Mouse (Mus musculus) E14TG2a.4 (cell line): Measurements from ENCODE around the gene Prmt7.

Source experiments
- H3K27me3 ChIP-seq: 2 replicates; pipeline ENCODE4 v1.6.1; 2014; ENCODE audit warnings: low read length, control low read depth; ENCODE audit not compliant: insufficient read depth
- H3K36me3 ChIP-seq: 2 replicates; pipeline ENCODE4 v1.6.1; 2014; ENCODE audit warnings: low read length, control low read depth; ENCODE audit not compliant: insufficient read depth
- H3K4me1 ChIP-seq: replicated peaks from 2 replicates; pipeline ENCODE4 v1.6.1; 2014; ENCODE audit warnings: low read depth, low read length, control low read depth
- H3K4me3 ChIP-seq: replicated peaks from 2 replicates; pipeline ENCODE4 v1.5.1; 2014; ENCODE audit warnings: mild to moderate bottlenecking, low read length
- H3K9me3 ChIP-seq: 2 replicates; pipeline ENCODE4 v1.6.1; 2014; ENCODE audit warnings: low read length, control low read depth
- CTCF ChIP-seq: conservative IDR thresholded peaks from 2 replicates; pipeline ENCODE4 v1.5.1; 2014; ENCODE audit warnings: low read length
- NANOG ChIP-seq: IDR thresholded peaks from 2 replicates; pipeline ENCODE4 v1.6.1; 2014; ENCODE audit warnings: borderline replicate concordance, low read length, mixed read lengths
- POU5F1 ChIP-seq: IDR thresholded peaks from 2 replicates; pipeline ENCODE4 v1.6.1; 2014; ENCODE audit warnings: low read length, borderline replicate concordance

The Prmt7 gene

DNA sequence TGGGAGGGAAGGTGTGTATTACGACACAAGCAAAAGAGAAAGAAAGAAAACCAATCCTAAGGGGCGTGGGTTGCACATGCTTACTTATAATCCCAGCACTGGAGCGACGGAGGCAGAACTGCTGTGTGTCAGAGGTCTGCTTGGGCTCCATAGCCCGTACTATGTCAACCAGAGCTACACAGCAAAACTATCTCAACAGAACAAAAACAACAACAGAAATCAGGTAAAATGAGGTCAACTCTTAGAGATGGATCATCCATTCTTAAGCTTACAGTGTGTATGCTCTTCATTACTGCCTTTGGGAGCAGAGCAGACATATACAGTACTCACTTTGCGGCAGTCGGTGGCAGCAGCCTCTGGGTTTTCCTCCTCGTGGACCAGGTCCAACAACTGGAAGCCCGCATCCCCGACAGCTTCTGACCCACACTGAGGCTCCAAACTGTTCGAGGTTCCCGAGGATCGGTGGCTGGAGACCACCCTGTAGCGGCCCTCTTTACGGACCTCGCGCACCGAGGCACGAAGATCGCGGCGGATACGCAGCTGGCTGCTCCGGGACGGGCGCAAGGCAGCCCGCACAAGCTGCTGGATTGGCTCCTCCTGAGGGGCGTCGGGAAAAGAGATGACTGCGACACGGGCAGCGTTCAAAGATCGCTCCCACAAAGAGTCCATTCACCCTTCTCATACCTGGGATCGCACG is 553 bp upstream of the Prmt7 start:
- H3K9me3 ChIP-seq = no peaks in the 10 kb centered on the region
- H3K4me3 ChIP-seq = peak overlapping the region; percentile 95
- peaks cover 65% of the 10 kb centered on the region for H3K36me3 ChIP-seq
- peaks cover 44% of the 10 kb centered on the region for H3K4me1 ChIP-seq
- H3K27me3 ChIP-seq = no peaks in the 10 kb centered on the region
- TF ChIP-seq NANOG = no peak
- TF ChIP-seq POU5F1 = no peak
- TF ChIP-seq CTCF = no peak

- peaks cover 65% of the 10 kb centered on the region for H3K36me3 ChIP-seq
- no peaks in the 10 kb centered on the region for H3K9me3 ChIP-seq
- no peaks in the 10 kb centered on the region for H3K27me3 ChIP-seq
- H3K4me1 ChIP-seq = peaks cover 48% of the 10 kb centered on the region
- TF ChIP-seq CTCF (no peak), NANOG (no peak), POU5F1 (no peak)
- peak overlapping the region; percentile 95 for H3K4me3 ChIP-seq
Measured at GRCm38 (mm10) chr8:106211421-106211820, 685 bp downstream of the Prmt7 start.

DNA sequence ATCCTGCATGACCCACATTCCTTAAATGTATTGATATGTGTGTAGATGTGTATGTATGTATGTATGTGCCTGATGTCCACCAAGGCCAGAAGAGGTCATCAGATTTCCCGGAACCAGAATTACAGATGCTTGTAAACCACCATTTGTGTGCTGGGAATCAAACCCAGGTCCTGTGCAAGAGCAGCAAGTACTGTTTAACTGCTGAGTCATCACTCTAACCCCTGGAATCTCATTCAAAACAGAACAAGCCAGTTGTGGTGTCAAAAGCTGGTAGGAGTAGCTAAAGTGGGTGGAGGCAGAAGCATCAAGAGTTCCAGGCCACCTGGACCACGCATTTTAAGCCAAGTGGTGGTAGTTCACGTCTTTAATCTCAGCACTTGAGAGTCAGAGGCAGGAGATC is 3.2 kb downstream of the Prmt7 start:
- H3K4me1 ChIP-seq = peaks cover 44% of the 10 kb centered on the region
- no peaks in the 10 kb centered on the region for H3K9me3 ChIP-seq
- H3K27me3 ChIP-seq = no peaks in the 10 kb centered on the region
- H3K4me3 ChIP-seq = no peak overlapping the region
- H3K36me3 ChIP-seq = peaks cover 71% of the 10 kb centered on the region
- TF ChIP-seq POU5F1 (no peak), NANOG (no peak), CTCF (no peak)

- Histone ChIP-seq H3K36me3 (peaks cover 100% of the 10 kb centered on the region), H3K4me1 (peaks cover 4% of the 10 kb centered on the region; the same call in 1 of the 2 replicates), H3K4me3 (no peak overlapping the region), H3K9me3 (no peaks in the 10 kb centered on the region), H3K27me3 (no peaks in the 10 kb centered on the region)
- TF ChIP-seq POU5F1 = no peak
Measured at GRCm38 (mm10) chr8:106219620-106220019, 8.9 kb downstream of the Prmt7 start.

DNA sequence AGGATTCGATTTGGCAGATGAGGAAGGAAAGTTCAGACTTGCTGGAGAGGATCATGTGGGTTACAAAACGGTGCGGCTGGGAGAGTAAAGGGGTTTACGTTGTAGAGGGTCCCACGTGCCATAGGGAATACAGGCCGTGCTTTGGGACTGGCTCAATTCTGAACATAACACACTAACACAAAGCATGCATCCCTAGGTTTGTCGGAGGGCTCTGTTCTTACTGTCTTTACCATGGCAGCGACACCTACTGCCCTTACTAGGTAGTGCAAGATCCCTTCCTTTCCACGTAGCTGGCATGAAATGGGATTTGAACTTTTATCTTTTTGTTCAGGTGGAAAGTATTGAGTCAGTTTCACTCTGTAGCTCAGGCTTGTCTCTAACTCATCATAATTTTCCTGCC is 15.9 kb downstream of the Prmt7 start:
- Histone ChIP-seq H3K9me3 (no peaks in the 10 kb centered on the region), H3K4me3 (no peak overlapping the region), H3K36me3 (peaks cover 98% of the 10 kb centered on the region), H3K4me1 (peaks cover 3% of the 10 kb centered on the region), H3K27me3 (no peaks in the 10 kb centered on the region)
- TF ChIP-seq NANOG = no peak
- TF ChIP-seq CTCF = peak; percentile 92

GRCm38 (mm10) chr8:106231536-106231935 is 20.8 kb downstream of the Prmt7 start:
- H3K27me3 ChIP-seq = no peaks in the 10 kb centered on the region
- 0 out of 2 replicates have a peak, but pooled peaks cover 2% of the 10 kb centered on the region for H3K4me1 ChIP-seq
- H3K9me3 ChIP-seq = no peaks in the 10 kb centered on the region
- H3K36me3 ChIP-seq = peaks cover 100% of the 10 kb centered on the region
- no peak for TF ChIP-seq CTCF
- no peak for TF ChIP-seq NANOG
- TF ChIP-seq POU5F1 = no peak
- H3K4me3 ChIP-seq = no peak overlapping the region

DNA sequence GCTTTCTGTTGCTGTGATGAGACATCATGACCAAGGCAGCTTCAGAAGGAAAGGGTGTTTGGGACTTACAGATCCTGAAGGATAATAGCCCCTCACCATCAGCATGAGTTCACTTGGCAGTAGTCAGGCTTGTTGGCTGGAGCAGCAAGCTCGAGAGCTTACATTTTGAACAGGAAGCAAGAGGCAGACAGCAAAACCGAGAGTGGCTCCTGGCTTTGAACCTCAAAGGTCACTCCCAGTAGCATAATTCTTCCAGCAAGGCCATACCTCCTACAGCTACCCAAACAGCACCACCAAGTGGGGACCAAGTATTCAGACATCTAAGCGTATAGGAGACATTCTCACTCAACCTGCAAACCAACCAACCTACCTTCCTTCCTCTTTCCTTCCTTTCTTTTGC is 22.0 kb downstream of the Prmt7 start:
- Histone ChIP-seq H3K9me3 (no peaks in the 10 kb centered on the region), H3K4me3 (no peak overlapping the region), H3K27me3 (no peaks in the 10 kb centered on the region), H3K36me3 (peaks cover 100% of the 10 kb centered on the region), H3K4me1 (0 out of 2 replicates have a peak, but pooled peaks cover 2% of the 10 kb centered on the region)
- TF ChIP-seq POU5F1 = no peak
- no peak for TF ChIP-seq CTCF
- TF ChIP-seq NANOG = no peak

GRCm38 (mm10) chr8:106234567-106235261 is 24.0 kb downstream of the Prmt7 start:
- Histone ChIP-seq H3K36me3 (peaks cover 100% of the 10 kb centered on the region), H3K4me1 (0 out of 2 replicates have a peak, but pooled peaks cover 2% of the 10 kb centered on the region), H3K9me3 (no peaks in the 10 kb centered on the region), H3K27me3 (no peaks in the 10 kb centered on the region), H3K4me3 (no peak overlapping the region)
- TF ChIP-seq POU5F1 = no peak
- no peak for TF ChIP-seq NANOG
- no peak for TF ChIP-seq CTCF

DNA sequence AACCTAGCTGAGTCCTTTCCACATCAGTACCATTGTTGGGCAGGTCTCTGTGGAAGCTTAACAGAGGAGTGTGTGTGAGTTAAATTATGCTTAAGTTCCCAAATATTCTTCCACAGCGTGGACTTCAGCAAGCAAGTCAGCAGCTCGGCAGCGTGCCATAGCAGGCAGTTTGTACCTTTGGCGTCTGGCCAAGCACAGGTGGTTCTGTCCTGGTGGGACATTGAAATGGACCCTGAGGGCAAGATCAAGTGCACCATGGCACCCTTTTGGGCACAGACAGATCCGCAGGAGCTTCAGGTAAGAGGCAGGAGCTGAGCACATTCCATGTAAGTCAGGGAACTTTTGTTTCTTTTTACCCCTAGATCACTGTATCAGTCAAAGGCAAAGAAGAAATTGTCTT is 26.4 kb downstream of the Prmt7 start:
- Histone ChIP-seq H3K36me3 (peaks cover 100% of the 10 kb centered on the region), H3K9me3 (no peaks in the 10 kb centered on the region), H3K27me3 (no peaks in the 10 kb centered on the region), H3K4me1 (0 out of 2 replicates have a peak, but pooled peaks cover 2% of the 10 kb centered on the region), H3K4me3 (no peak overlapping the region)
- no peak for TF ChIP-seq CTCF
- no peak for TF ChIP-seq NANOG
- no peak for TF ChIP-seq POU5F1
